In genomic region chr11:119160050-119160449, GRCm38 (mm10) we compare ENCODE assay signal across 12 mouse cellular contexts.
A peak's percentile ranks its signal among the peaks of the same experiment; 100 is the strongest.
DNase-seq lines count a peak whose midpoint lies in the region; ATAC-seq and TF ChIP-seq lines count a peak whose summit lies in the region.
"Had no signal": no experiment of that assay in that cellular context is flagged by ENCODE, and none has a peak within 500 bp of the region (broad histone marks: within the 10 kb centered on the region; RNA-seq: fewer than 3 reads in every experiment).

No protein-coding gene starts in this region.

- no peak overlapping the region for H3K4me3 ChIP-seq in heart, embryonic 12.5 days
- H3K4me3 ChIP-seq in liver, embryonic 12.5 days, result peak overlapping the region; percentile 29
- H3K4me3 ChIP-seq in liver, postnatal 0 days (ENCODE audit: low read depth, low read length), result no peak overlapping the region
- H3K4me3 ChIP-seq in ES-Bruce4 (ENCODE audit: low read depth, low read length), result 0 out of 2 replicates have a peak overlapping the region, but pooled peaks have one; percentile 2
- no peak overlapping the region for H3K4me3 ChIP-seq in liver, embryonic 15.5 days (replicated peaks)
- H3K4me3 ChIP-seq: intestine, embryonic 15.5 days had no signal

- peaks cover 38% of the 10 kb centered on the region for H3K4me1 ChIP-seq in heart, embryonic 12.5 days (replicated peaks)
- no peaks in the 10 kb centered on the region for H3K4me1 ChIP-seq in liver, embryonic 12.5 days
- no peaks in the 10 kb centered on the region for H3K4me1 ChIP-seq in liver, postnatal 0 days (ENCODE audit: insufficient read depth)
- H3K4me1 ChIP-seq in ES-Bruce4 (ENCODE audit: control insufficient read depth, insufficient read depth, low read length), result peaks cover 3% of the 10 kb centered on the region
- H3K4me1 ChIP-seq in liver, embryonic 15.5 days (replicated peaks), result no peaks in the 10 kb centered on the region

- intact Hi-C loops in heart, postnatal 25 days (cut with DNase I), result no loop called here

- no peak for DNase-seq in heart, postnatal 25 days (ENCODE audit: low spot score)
- DNase-seq in liver, postnatal 0 days, result no peak
- no peak for DNase-seq in cerebellum, adult 11 months
- no peak for DNase-seq in left cerebral cortex, adult 8-10 months (ENCODE audit: low spot score in 2 of 2)
- DNase-seq: right cerebral cortex, postnatal 25 days had no signal

- no peak for TF ChIP-seq CTCF in liver, postnatal 0 days (IDR thresholded peaks at IDR 0.05; ENCODE audit: low read depth)
- TF ChIP-seq CTCF in ES-Bruce4 (IDR thresholded peaks at IDR 0.05; ENCODE audit: low read depth, low read length), result no peak

- WGBS in heart, embryonic 12.5 days, result 88% methylated on average over 5 of the region's 5 CpGs
- 72% methylated on average over 5 of the region's 5 CpGs for WGBS in liver, embryonic 12.5 days (ENCODE audit: insufficient replicate concordance)
- 74% methylated on average over 5 of the region's 5 CpGs for WGBS in liver, postnatal 0 days (ENCODE audit: insufficient replicate concordance)
- 66% methylated on average over 5 of the region's 5 CpGs for WGBS in liver, embryonic 15.5 days (ENCODE audit: insufficient replicate concordance)

- peaks cover 34% of the 10 kb centered on the region for H3K27me3 ChIP-seq in heart, embryonic 12.5 days (replicated peaks)
- H3K27me3 ChIP-seq in liver, embryonic 12.5 days (replicated peaks), result peaks cover 37% of the 10 kb centered on the region
- H3K27me3 ChIP-seq in liver, postnatal 0 days (ENCODE audit: insufficient read depth, low read length), result no peaks in the 10 kb centered on the region
- H3K27me3 ChIP-seq in ES-Bruce4 (ENCODE audit: control insufficient read depth, insufficient read depth, low read length, poor library complexity, severe bottlenecking), result no peaks in the 10 kb centered on the region
- no peaks in the 10 kb centered on the region for H3K27me3 ChIP-seq in liver, embryonic 15.5 days
- H3K27me3 ChIP-seq: intestine, embryonic 15.5 days had no signal

- H3K9ac ChIP-seq in heart, embryonic 12.5 days, result no peak overlapping the region
- H3K9ac ChIP-seq in liver, embryonic 12.5 days, result no peak overlapping the region
- no peak overlapping the region for H3K9ac ChIP-seq in liver, postnatal 0 days (replicated peaks)
- no peak overlapping the region for H3K9ac ChIP-seq in ES-Bruce4 (ENCODE audit: low read depth, poor library complexity, severe bottlenecking)
- no peak overlapping the region for H3K9ac ChIP-seq in liver, embryonic 15.5 days
- H3K9ac ChIP-seq: intestine, embryonic 15.5 days; liver, embryonic 14.5 days; midbrain, embryonic 12.5 days had no signal

- H3K9me3 ChIP-seq in heart, embryonic 12.5 days (replicated peaks), result no peaks in the 10 kb centered on the region
- H3K9me3 ChIP-seq in liver, embryonic 12.5 days (replicated peaks), result no peaks in the 10 kb centered on the region
- H3K9me3 ChIP-seq in liver, postnatal 0 days (ENCODE audit: low read length), result no peaks in the 10 kb centered on the region
- no peaks in the 10 kb centered on the region for H3K9me3 ChIP-seq in ES-Bruce4 (replicated peaks; ENCODE audit: control insufficient read depth, insufficient read depth, low read length, poor library complexity, severe bottlenecking)
- H3K9me3 ChIP-seq in liver, embryonic 15.5 days (replicated peaks), result no peaks in the 10 kb centered on the region
- H3K9me3 ChIP-seq: intestine, embryonic 15.5 days; midbrain, embryonic 12.5 days had no signal

- TF ChIP-seq EP300 in liver, postnatal 0 days (IDR thresholded peaks at IDR 0.05; ENCODE audit: low read depth), result no peak
- no peak for TF ChIP-seq EP300 in ES-Bruce4 (IDR thresholded peaks at IDR 0.05; ENCODE audit: insufficient read depth, low read depth, low read length)

- no peak overlapping the region for H3K27ac ChIP-seq in heart, embryonic 12.5 days (ENCODE audit: poor library complexity, severe bottlenecking)
- H3K27ac ChIP-seq in liver, embryonic 12.5 days, result no peak overlapping the region
- H3K27ac ChIP-seq in liver, postnatal 0 days (ENCODE audit: low read depth), result no peak overlapping the region
- H3K27ac ChIP-seq in ES-Bruce4 (ENCODE audit: insufficient read depth, low read length), result no peak overlapping the region
- no peak overlapping the region for H3K27ac ChIP-seq in liver, embryonic 15.5 days (replicated peaks)
- H3K27ac ChIP-seq: intestine, embryonic 15.5 days; liver, embryonic 14.5 days; midbrain, embryonic 12.5 days had no signal

- peaks cover 11% of the 10 kb centered on the region for H3K36me3 ChIP-seq in heart, embryonic 12.5 days
- no peaks in the 10 kb centered on the region for H3K36me3 ChIP-seq in liver, embryonic 12.5 days
- H3K36me3 ChIP-seq in liver, postnatal 0 days (replicated peaks; ENCODE audit: insufficient read depth, low read length), result no peaks in the 10 kb centered on the region
- H3K36me3 ChIP-seq in ES-Bruce4 (ENCODE audit: control insufficient read depth, insufficient read depth, low read length, poor library complexity, severe bottlenecking), result no peaks in the 10 kb centered on the region
- no peaks in the 10 kb centered on the region for H3K36me3 ChIP-seq in liver, embryonic 15.5 days (replicated peaks)
- H3K36me3 ChIP-seq: intestine, embryonic 15.5 days had no signal

- no peak for ATAC-seq in heart, embryonic 12.5 days (ENCODE audit: insufficient number of reproducible peaks, low FRiP score)
- ATAC-seq in liver, embryonic 12.5 days, result no peak
- no peak for ATAC-seq in liver, postnatal 0 days
- ATAC-seq in liver, embryonic 15.5 days (ENCODE audit: insufficient read depth), result no peak

- H3K4me2 ChIP-seq in heart, embryonic 12.5 days, result peak overlapping the region; percentile 46
- H3K4me2 ChIP-seq in liver, embryonic 12.5 days, result peak overlapping the region; percentile 45
- no peak overlapping the region for H3K4me2 ChIP-seq in liver, postnatal 0 days (ENCODE audit: low read depth, low read length)
- peak overlapping the region; percentile 46; the same call in 1 of the 2 replicates for H3K4me2 ChIP-seq in liver, embryonic 15.5 days
- H3K4me2 ChIP-seq: intestine, embryonic 15.5 days; midbrain, embryonic 12.5 days had no signal

- no peak for TF ChIP-seq POLR2A in ES-Bruce4 (IDR thresholded peaks at IDR 0.05; ENCODE audit: insufficient read depth, low read length)

Comparison
In these comparisons a context has a peak if more than half of its experiments do, and no peak if none do; other contexts are left out.
1. H3K4me3 ChIP-seq: peak in liver, embryonic 12.5 days (single experiment) and ES-Bruce4 (single experiment); none in heart, embryonic 12.5 days (single experiment), liver, postnatal 0 days (single experiment) and liver, embryonic 15.5 days (single experiment).